In the genomic region with DNA sequence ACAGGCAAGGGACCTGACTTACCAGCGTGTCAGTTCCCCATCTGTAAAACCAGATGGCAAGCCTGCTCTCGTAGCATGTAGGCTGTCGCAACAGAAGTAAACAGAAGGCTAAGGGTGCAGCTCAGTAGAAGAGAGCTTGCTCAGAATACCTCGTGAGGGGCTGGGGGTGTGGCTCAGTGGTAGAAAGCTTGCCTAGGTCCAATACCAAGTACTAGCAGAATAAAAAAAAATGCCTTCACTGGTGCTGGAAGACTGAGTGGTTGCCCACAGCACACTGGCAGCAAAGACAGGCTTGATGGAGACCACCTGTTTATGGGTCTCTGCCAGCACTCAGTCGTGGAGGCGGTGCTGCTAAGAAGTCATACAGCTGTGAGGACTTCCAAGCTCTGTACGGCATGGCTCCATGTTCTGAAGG, we compare ENCODE assay signal across 9 mouse cellular contexts.
DNase-seq lines count a peak whose midpoint lies in the region; ATAC-seq and TF ChIP-seq lines count a peak whose summit lies in the region.
"Had no signal": no experiment of that assay in that cellular context is flagged by ENCODE, and none has a peak within 500 bp of the region (broad histone marks: within the 10 kb centered on the region; RNA-seq: fewer than 3 reads in every experiment).

No protein-coding gene starts in this region.

- no peak overlapping the region for H3K4me2 ChIP-seq in stomach, postnatal 0 days (replicated peaks; ENCODE audit: low read depth)
- H3K4me2 ChIP-seq in midbrain, embryonic 14.5 days (ENCODE audit: low read length): no peak overlapping the region

- TF ChIP-seq EP300 in stomach, postnatal 0 days (optimal IDR thresholded peaks at IDR 0.05): no peak

- no peak for DNase-seq in frontal cortex, postnatal 10 days (ENCODE audit: low spot score in 2 of 2)
- DNase-seq in right cerebral cortex, adult 2 months (ENCODE audit: low spot score in 2 of 2): peak; percentile 37 to 43
- DNase-seq in right cerebral cortex, postnatal 4 days: no peak
- DNase-seq in lung, adult 18-20 months: peak; percentile 76 to 84
- DNase-seq in stomach, postnatal 0 days (ENCODE audit: low spot score): peak; percentile 53
- no peak for DNase-seq in embryo, embryonic 10.5 days (ENCODE audit: low spot score)
- DNase-seq in midbrain, embryonic 14.5 days: no peak

- no peaks in the 10 kb centered on the region for H3K9me3 ChIP-seq in stomach, postnatal 0 days (ENCODE audit: control insufficient read depth, low read length)
- no peaks in the 10 kb centered on the region for H3K9me3 ChIP-seq in midbrain, embryonic 14.5 days (ENCODE audit: control insufficient read depth, low read length)
- H3K9me3 ChIP-seq: midbrain, embryonic 10.5 days had no signal

- TF ChIP-seq CTCF in stomach, postnatal 0 days (IDR thresholded peaks at IDR 0.05; ENCODE audit: low read depth): peak; percentile 35

- ATAC-seq in frontal cortex, adult (ENCODE audit: low TSS enrichment): 0 out of 2 replicates have a peak, but pooled peaks have one; percentile 21
- peak; percentile 58 for ATAC-seq in stomach, postnatal 0 days (ENCODE audit: low FRiP score, low TSS enrichment)
- no peak for ATAC-seq in midbrain, embryonic 14.5 days (ENCODE audit: low FRiP score, low TSS enrichment)

- no peaks in the 10 kb centered on the region for H3K27me3 ChIP-seq in stomach, postnatal 0 days (ENCODE audit: control insufficient read depth, insufficient read depth, low read length)
- H3K27me3 ChIP-seq in midbrain, embryonic 14.5 days (ENCODE audit: control insufficient read depth, insufficient read depth, low read length): no peaks in the 10 kb centered on the region

- H3K4me3 ChIP-seq in stomach, postnatal 0 days (ENCODE audit: low read depth, low read length): no peak overlapping the region
- no peak overlapping the region for H3K4me3 ChIP-seq in midbrain, embryonic 14.5 days (replicated peaks; ENCODE audit: low read depth, low read length)
- H3K4me3 ChIP-seq: midbrain, embryonic 10.5 days had no signal

- H3K9ac ChIP-seq in stomach, postnatal 0 days (ENCODE audit: low read length): no peak overlapping the region
- no peak overlapping the region for H3K9ac ChIP-seq in midbrain, embryonic 14.5 days (replicated peaks; ENCODE audit: low read length)

- peaks cover 16% of the 10 kb centered on the region for H3K4me1 ChIP-seq in stomach, postnatal 0 days (replicated peaks; ENCODE audit: control insufficient read depth, insufficient read depth)
- H3K4me1 ChIP-seq in midbrain, embryonic 14.5 days (ENCODE audit: control insufficient read depth, insufficient read depth, low read length): peaks cover 6% of the 10 kb centered on the region; the same call in 1 of the 2 replicates

- H3K36me3 ChIP-seq in stomach, postnatal 0 days (ENCODE audit: control insufficient read depth, insufficient read depth, low read length): no peaks in the 10 kb centered on the region
- no peaks in the 10 kb centered on the region for H3K36me3 ChIP-seq in midbrain, embryonic 14.5 days (ENCODE audit: control insufficient read depth, insufficient read depth, low read length)
- H3K36me3 ChIP-seq: midbrain, embryonic 10.5 days had no signal

- H3K27ac ChIP-seq in stomach, postnatal 0 days (replicated peaks): peak overlapping the region; percentile 61; the same call in 1 of the 2 replicates
- H3K27ac ChIP-seq in midbrain, embryonic 14.5 days (replicated peaks; ENCODE audit: low read depth, low read length): no peak overlapping the region
- H3K27ac ChIP-seq: midbrain, embryonic 10.5 days had no signal

- 11% methylated on average over 7 of the region's 7 CpGs for WGBS in stomach, postnatal 0 days
- 86% methylated on average over 7 of the region's 7 CpGs for WGBS in midbrain, embryonic 14.5 days

Comparison
In these comparisons a context has a peak if more than half of its experiments do, and no peak if none do; other contexts are left out.
1. DNase-seq: peak in right cerebral cortex, adult 2 months (2 of 2), lung, adult 18-20 months (2 of 2) and stomach, postnatal 0 days (single experiment); none in frontal cortex, postnatal 10 days (0 of 2), right cerebral cortex, postnatal 4 days (single experiment), embryo, embryonic 10.5 days (single experiment) and midbrain, embryonic 14.5 days (single experiment).